Mouse (Mus musculus) midbrain, embryonic 16.5 days (tissue): Measurements from ENCODE around the gene Bmper. TPM values are rescaled to one million over a fixed set of nuclear protein-coding genes. Genes with fewer than 3 reads are reported as not detected.

Source experiments
- ATAC-seq: fragments of 200-750 bp; cut with Nextera tagmentation; 2 replicates; pipeline ENCODE4 v1.8.0; 2017; ENCODE audit warnings: moderate TSS enrichment
- H3K27ac ChIP-seq: fragments of 300-500 bp; sonication (generic); 2 replicates; pipeline ENCODE4 v1.5.1; 2014; ENCODE audit warnings: mild to moderate bottlenecking, low read length, mixed read lengths
- H3K27me3 ChIP-seq: fragments of 300-500 bp; sonication (generic); 2 replicates; pipeline ENCODE4 v1.6.1; 2014; ENCODE audit warnings: low read depth, low read length, mixed read lengths; ENCODE audit not compliant: control insufficient read depth, insufficient read depth
- H3K36me3 ChIP-seq: fragments of 300-500 bp; sonication (generic); 2 replicates; pipeline ENCODE4 v1.6.1; 2014; ENCODE audit warnings: mild to moderate bottlenecking, low read length, moderate library complexity, mixed read lengths; ENCODE audit not compliant: control insufficient read depth, insufficient read depth
- H3K4me1 ChIP-seq: fragments of 300-500 bp; sonication (generic); 2 replicates; pipeline ENCODE4 v1.6.1; 2014; ENCODE audit warnings: mild to moderate bottlenecking, low read length, mixed read lengths; ENCODE audit not compliant: control insufficient read depth, insufficient read depth
- H3K4me2 ChIP-seq: fragments of 300-500 bp; sonication (generic); 2 replicates; pipeline ENCODE4 v1.6.1; 2014; ENCODE audit warnings: mild to moderate bottlenecking, low read length, mixed read lengths
- H3K4me3 ChIP-seq: fragments of 300-500 bp; sonication (generic); 2 replicates; pipeline ENCODE4 v1.5.1; 2014; ENCODE audit warnings: low read depth, mild to moderate bottlenecking, low read length, moderate library complexity, mixed read lengths
- H3K9ac ChIP-seq: fragments of 300-500 bp; sonication (generic); 2 replicates; pipeline ENCODE4 v1.6.1; 2014; ENCODE audit warnings: low read depth, low read length, mixed read lengths
- H3K9me3 ChIP-seq: fragments of 300-500 bp; sonication (generic); replicated peaks from 2 replicates; pipeline ENCODE4 v1.6.1; 2014; ENCODE audit warnings: mild to moderate bottlenecking, low read length, mixed read lengths; ENCODE audit not compliant: control insufficient read depth, poor library complexity, severe bottlenecking
- WGBS: fragments of 180-500 bp; shearing (Covaris S2); extraction: QIAGEN DNeasy Blood & Tissue Kit; methylation state at CpG from one replicate; pipeline ENCODE4 v1.1.7; 2014; 5-methylcytosine and 5-hydroxymethylcytosine counted together
- polyA plus RNA-seq: library from polyadenylated mRNA; unstranded; fragments of >200 nt; fragmentation: Nextera tagmentation; extraction: Ambion mirVana; gene quantifications from 2 replicates; pipeline ENCODE4 v1.2.1, GENCODE M21; 2015

Gene Bmper
- polyA plus RNA-seq, 1 experiment from 2014 or later: 9.6 TPM

GRCm38 (mm10) chr9:23384880-23385279 is 162.0 kb downstream of the Bmper start:
- WGBS: 89% methylated on average over 3 of the region's 3 CpGs
- no peaks in the 10 kb centered on the region for H3K9me3 ChIP-seq
- no peak overlapping the region for H3K27ac ChIP-seq
- peaks cover 3% of the 10 kb centered on the region; the same call in 1 of the 2 replicates for H3K4me1 ChIP-seq
- H3K9ac ChIP-seq: no peak overlapping the region
- no peak for ATAC-seq
- H3K27me3 ChIP-seq: no peaks in the 10 kb centered on the region
- no peak overlapping the region for H3K4me2 ChIP-seq
- no peak overlapping the region for H3K4me3 ChIP-seq
- no peaks in the 10 kb centered on the region for H3K36me3 ChIP-seq

GRCm38 (mm10) chr9:23386201-23386600 is 163.3 kb downstream of the Bmper start:
- H3K9me3 ChIP-seq: no peaks in the 10 kb centered on the region
- H3K9ac ChIP-seq: no peak overlapping the region
- H3K27ac ChIP-seq: no peak overlapping the region
- H3K4me3 ChIP-seq: no peak overlapping the region
- H3K4me1 ChIP-seq: no peaks in the 10 kb centered on the region
- H3K4me2 ChIP-seq: no peak overlapping the region
- 67% methylated on average over 3 of the region's 3 CpGs for WGBS
- no peaks in the 10 kb centered on the region for H3K36me3 ChIP-seq
- ATAC-seq: no peak
- no peaks in the 10 kb centered on the region for H3K27me3 ChIP-seq

GRCm38 (mm10) chr9:23390118-23390517 is 167.2 kb downstream of the Bmper start:
- Histone ChIP-seq H3K27ac (no peak overlapping the region), H3K4me3 (no peak overlapping the region), H3K4me1 (no peaks in the 10 kb centered on the region), H3K4me2 (no peak overlapping the region), H3K9ac (no peak overlapping the region), H3K9me3 (no peaks in the 10 kb centered on the region), H3K27me3 (no peaks in the 10 kb centered on the region), H3K36me3 (no peaks in the 10 kb centered on the region)
- 91% methylated on average over 3 of the region's 3 CpGs for WGBS
- no peak for ATAC-seq

- Histone ChIP-seq H3K9ac (no peak overlapping the region), H3K4me3 (no peak overlapping the region), H3K36me3 (no peaks in the 10 kb centered on the region), H3K4me2 (no peak overlapping the region), H3K27ac (no peak overlapping the region), H3K27me3 (no peaks in the 10 kb centered on the region), H3K4me1 (no peaks in the 10 kb centered on the region), H3K9me3 (no peaks in the 10 kb centered on the region)
- 77% methylated on average over 6 of the region's 6 CpGs for WGBS
- ATAC-seq: 0 out of 2 replicates have a peak, but pooled peaks have one; percentile 60
These were observed 171.9 kb downstream of the Bmper start for GRCm38 (mm10) chr9:23394652-23395317.

GRCm38 (mm10) chr9:23396186-23396585 is 173.3 kb downstream of the Bmper start:
- H3K9me3 ChIP-seq: no peaks in the 10 kb centered on the region
- H3K4me1 ChIP-seq: no peaks in the 10 kb centered on the region; the same call in 1 of the 2 replicates
- H3K4me3 ChIP-seq: no peak overlapping the region
- no peak overlapping the region for H3K9ac ChIP-seq
- H3K27me3 ChIP-seq: no peaks in the 10 kb centered on the region
- no peak overlapping the region for H3K4me2 ChIP-seq
- WGBS: 92% methylated on average over 7 of the region's 7 CpGs
- no peak for ATAC-seq
- no peaks in the 10 kb centered on the region for H3K36me3 ChIP-seq
- no peak overlapping the region for H3K27ac ChIP-seq

- no peaks in the 10 kb centered on the region for H3K9me3 ChIP-seq
- ATAC-seq: no peak
- H3K4me3 ChIP-seq: no peak overlapping the region
- WGBS: 96% methylated on average over 3 of the region's 3 CpGs
- H3K27me3 ChIP-seq: no peaks in the 10 kb centered on the region
- H3K27ac ChIP-seq: no peak overlapping the region
- no peaks in the 10 kb centered on the region for H3K36me3 ChIP-seq
- no peaks in the 10 kb centered on the region; the same call in 1 of the 2 replicates for H3K4me1 ChIP-seq
- H3K9ac ChIP-seq: no peak overlapping the region
- H3K4me2 ChIP-seq: no peak overlapping the region
These were observed 175.0 kb downstream of the Bmper start for GRCm38 (mm10) chr9:23397876-23398275.

- Histone ChIP-seq H3K9ac (no peak overlapping the region), H3K9me3 (no peaks in the 10 kb centered on the region), H3K4me2 (no peak overlapping the region), H3K27ac (no peak overlapping the region), H3K4me1 (no peaks in the 10 kb centered on the region; the same call in 1 of the 2 replicates), H3K27me3 (no peaks in the 10 kb centered on the region), H3K4me3 (no peak overlapping the region), H3K36me3 (no peaks in the 10 kb centered on the region)
- no peak for ATAC-seq
- 82% methylated on average over 6 of the region's 6 CpGs for WGBS
These were observed 176.9 kb downstream of the Bmper start for GRCm38 (mm10) chr9:23399638-23400284.

GRCm38 (mm10) chr9:23407416-23407815 is 184.5 kb downstream of the Bmper start:
- Histone ChIP-seq H3K27me3 (no peaks in the 10 kb centered on the region), H3K27ac (no peak overlapping the region), H3K4me1 (no peaks in the 10 kb centered on the region), H3K4me3 (no peak overlapping the region), H3K9ac (no peak overlapping the region), H3K36me3 (no peaks in the 10 kb centered on the region), H3K9me3 (no peaks in the 10 kb centered on the region), H3K4me2 (no peak overlapping the region)
- ATAC-seq: no peak
- WGBS: 82% methylated on average over 6 of the region's 6 CpGs
